Mouse (Mus musculus): ENCODE measurements around the gene Gm17387.

Gm17387 gene

GRCm38 (mm10) chr7:141028831-141029230 lies at the start of gene Gm17387:
TSS of gene Gm17387 (plus strand) at chr7:141029131.
- no peak for DNase-seq

- no peak for DNase-seq
These were observed 47.2 kb upstream of the Gm17387 start for GRCm38 (mm10) chr7:140981704-140982103.

DNA sequence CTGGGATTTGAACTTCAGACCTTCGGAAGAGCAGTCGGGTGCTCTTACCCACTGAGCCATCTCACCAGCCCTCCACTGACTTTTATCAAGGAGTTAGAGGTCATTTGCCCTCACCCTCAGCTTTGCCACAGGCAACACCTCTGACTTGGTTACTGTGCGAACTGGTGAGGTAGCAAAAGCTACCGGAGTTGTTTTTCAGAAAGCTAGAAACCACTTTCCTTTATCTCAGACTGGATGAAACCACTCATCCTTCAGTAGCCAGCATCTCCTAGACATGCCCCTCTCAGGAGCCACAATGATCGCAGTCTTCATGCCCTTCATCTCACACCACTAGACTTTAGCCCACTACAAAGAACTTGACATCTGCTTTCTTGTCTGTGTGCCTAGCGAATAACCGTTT lies 46.0 kb upstream of the Gm17387 start:
- no peak for DNase-seq

- DNase-seq = no peak
These were observed 41.5 kb upstream of the Gm17387 start for GRCm38 (mm10) chr7:140987182-140988138.

- DNase-seq = no peak
These were observed 39.9 kb upstream of the Gm17387 start for GRCm38 (mm10) chr7:140989022-140989421.

DNA sequence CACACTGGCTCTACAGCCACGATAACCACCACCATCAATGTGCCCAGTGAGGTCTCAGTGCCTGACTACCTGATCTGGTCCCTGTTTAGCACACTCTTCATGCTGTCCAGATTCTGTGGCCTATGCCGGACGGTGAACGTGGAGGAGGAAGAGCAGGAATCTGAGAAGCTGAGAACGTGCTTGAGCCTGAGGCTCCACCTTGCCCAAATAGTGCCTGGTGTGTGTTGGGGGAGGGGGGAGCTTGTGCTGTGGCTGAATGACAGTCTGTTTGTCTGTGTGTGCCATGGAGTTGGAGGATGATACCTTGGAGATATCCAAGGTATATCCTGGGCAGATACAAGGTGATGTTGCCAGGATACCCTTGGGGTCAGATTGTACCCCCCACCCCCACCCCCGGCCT lies 38.7 kb upstream of the Gm17387 start:
- DNase-seq = no peak

- DNase-seq = no peak
These were observed 38.3 kb upstream of the Gm17387 start for GRCm38 (mm10) chr7:140990622-140991021.

DNA sequence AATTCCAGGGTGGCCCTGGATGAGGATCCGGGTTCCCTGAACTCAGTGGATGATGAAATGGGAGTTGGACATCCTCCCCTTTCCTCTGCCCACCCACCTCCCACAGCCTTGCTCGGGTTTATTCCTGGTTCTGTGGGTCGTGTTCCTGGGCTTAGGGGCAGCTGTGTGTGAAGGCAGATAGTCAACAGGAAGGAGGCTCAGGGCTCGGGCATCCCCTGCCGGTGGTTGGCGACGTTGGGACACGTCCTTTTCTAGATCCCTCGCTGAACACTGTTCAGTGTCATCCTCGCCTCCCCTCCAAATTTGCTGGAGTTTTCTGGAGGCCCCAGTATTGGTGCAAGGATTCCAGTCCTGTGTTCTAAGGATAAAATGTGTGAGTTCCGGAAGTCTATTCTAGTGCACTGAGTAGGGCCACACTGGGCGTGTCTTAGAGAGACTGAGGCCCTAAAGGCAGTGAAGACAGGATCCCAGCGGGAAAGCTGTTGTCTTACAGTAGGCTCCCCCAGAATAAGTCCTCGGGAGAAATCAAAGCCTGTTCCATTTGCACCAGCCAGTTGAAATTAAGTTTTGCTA lies 37.7 kb upstream of the Gm17387 start:
- DNase-seq = no peak

GRCm38 (mm10) chr7:140997817-140998216 lies 31.1 kb upstream of the Gm17387 start:
- no peak for DNase-seq

DNA sequence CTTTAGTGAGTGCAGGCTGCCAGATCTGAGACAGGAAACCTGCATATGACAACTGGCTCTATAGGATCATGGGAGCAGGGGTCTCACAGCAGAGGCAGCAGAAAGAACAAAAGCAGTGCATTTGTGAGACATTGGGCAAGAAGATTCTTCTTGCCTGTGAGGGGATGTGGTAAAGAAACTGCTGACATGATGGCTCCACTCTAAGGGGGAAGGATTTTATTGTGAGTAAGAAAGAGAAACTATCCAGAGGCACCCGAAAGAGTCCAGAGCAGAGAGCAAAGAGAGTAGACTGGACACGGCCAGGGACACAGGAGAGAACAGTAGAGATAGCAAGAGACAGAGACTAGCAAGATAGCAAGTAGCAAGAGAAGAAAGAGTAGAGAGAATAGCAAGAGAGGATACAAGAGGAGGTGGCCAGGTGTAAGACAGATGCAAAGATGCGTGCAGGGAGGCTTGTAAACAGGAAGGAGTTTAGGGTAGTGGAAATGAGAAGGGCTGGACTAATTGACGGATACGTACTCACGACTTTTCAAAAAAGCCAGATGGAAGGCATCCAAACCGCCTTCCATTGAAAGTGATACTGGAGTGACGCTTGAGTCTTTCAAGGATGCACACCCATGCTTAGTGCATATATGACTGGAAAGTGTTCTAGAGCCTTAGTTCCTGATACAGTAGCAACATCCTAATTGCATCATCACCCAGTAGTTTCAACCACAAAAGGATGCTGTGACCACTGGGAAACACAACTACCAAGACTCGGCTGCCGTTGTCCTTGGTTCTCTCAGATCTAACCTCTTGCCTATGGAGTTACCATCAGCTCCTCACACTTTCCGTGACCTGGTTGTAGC lies 29.9 kb upstream of the Gm17387 start:
- no peak for DNase-seq

- DNase-seq = no peak
These were observed 27.8 kb upstream of the Gm17387 start for GRCm38 (mm10) chr7:141000881-141001708.

DNA sequence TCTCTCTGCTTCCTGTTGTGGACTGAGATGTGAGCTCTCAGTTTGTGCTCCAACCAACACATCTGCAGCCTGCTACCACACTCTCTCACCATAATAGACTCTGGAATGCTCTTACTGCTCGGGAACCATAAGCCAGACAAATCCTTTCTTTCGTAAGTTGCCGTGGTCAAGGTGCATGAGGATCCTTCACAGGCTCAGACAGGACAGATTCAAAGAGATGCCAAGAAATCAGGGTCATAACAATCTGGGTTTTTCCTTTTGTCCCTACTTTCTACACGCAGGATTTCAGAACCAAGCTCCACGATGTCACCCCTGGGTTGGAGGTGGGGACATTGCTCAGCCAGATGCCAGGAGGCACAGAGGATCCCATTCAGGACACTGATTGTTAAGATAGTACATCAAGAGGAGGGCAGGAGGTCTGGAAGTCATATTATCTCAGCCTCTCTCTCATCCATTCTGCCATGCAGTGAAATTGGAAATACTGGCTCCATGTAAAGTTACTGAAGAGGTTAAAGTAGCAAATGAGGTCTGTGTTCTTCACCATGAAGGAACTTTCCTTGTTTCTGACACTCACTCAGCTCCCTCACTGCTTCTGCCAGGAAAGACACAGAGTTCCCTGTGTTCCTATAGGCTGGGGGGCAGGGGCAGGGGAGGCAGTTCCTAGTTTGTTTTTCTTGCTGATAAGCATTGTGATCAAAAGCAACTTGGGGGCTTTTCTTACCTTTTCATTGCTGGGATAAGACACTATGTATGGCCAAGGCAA lies 25.5 kb upstream of the Gm17387 start:
- no peak for DNase-seq

DNA sequence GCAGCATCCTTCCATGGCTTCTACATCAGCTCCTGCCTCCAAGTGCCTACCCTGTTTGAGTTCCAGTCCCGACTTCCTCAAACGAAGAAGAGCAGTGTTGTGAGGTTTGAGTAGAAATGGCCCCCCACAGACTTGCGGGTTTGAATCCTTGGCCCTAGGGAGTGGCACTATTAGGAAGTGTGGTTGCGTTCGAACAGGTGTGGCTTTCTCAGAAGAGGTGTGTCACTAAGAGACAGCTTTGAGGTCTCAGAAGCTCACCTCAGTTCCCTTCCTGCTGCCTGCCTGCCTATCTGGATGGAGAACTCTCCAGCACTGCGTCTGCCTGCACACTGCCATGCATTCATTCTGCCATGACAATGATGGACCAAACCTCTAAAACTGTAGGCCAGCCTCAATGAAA lies 22.5 kb upstream of the Gm17387 start:
- DNase-seq = no peak

DNA sequence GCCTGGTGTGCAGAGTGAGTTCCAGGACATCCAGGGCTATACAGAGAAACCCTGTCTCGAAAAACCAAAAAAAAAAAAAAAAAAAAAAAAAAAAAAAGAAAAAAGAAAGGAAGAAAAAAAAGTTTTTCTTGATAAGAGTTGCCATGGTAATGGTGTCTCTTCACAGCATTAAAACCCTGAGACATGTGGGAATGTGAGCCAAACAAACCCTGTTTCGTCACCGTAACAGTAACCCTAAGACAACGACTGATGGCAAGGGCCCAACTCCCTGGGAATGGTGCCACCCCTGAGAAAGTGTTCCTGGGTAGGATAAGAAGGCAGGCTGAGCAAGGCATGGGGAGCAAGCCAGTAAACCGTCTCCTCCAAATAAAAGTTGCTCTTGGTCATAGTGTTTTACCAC lies 22.0 kb upstream of the Gm17387 start:
- DNase-seq = no peak

DNA sequence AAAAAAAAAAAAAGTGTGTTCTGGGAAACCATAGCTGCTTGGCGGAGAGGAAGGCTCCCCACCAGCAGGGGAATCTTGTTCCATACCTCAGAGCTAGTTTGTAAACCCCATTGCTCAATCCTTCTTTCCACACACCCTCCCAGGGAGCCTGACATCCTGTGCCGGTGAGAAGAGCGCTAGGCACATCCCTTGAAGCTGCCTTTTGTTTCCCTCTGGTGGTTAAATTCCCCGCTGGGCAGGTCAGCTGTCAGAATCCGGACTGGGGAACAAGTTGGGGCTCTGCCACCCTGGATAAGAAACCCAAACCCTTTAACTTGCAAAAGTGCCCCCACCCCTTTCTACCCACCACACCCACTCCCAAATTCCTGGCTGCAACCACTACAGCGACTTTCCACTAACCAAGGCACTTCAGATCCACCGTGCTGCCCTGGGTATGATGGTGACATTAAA lies 20.6 kb upstream of the Gm17387 start:
- peak; percentile 40 for DNase-seq

GRCm38 (mm10) chr7:141008938-141009660 lies 19.8 kb upstream of the Gm17387 start:
- peak; percentile 85 for DNase-seq

- no peak for DNase-seq
These were observed 19.3 kb upstream of the Gm17387 start for GRCm38 (mm10) chr7:141009665-141010064.

DNA sequence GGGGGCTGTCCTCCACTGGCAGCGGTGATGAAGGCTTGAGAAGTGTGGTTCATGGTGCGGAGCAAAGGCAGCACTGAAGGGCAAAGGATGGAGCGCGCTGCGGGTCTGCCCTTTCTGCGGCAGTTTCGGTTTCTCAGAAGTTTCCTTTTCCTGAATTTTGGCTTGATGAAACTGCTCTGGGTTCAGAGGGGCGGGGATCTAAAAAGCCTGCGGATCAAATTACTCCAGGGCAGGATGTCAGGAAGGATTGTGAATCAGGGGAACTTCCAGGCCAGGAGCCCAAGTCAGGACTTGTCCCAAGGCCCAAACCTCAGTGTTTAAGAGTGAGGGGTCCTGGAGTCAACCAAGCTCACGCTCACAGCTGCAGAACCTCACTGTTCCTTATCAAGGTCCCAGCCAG lies 18.3 kb upstream of the Gm17387 start, which contains the start of gene Ifitm3:
TSS of gene Ifitm3 (minus strand) at position 178 of the 400 bp plus-strand sequence.
- DNase-seq = peak; percentile 71

DNA sequence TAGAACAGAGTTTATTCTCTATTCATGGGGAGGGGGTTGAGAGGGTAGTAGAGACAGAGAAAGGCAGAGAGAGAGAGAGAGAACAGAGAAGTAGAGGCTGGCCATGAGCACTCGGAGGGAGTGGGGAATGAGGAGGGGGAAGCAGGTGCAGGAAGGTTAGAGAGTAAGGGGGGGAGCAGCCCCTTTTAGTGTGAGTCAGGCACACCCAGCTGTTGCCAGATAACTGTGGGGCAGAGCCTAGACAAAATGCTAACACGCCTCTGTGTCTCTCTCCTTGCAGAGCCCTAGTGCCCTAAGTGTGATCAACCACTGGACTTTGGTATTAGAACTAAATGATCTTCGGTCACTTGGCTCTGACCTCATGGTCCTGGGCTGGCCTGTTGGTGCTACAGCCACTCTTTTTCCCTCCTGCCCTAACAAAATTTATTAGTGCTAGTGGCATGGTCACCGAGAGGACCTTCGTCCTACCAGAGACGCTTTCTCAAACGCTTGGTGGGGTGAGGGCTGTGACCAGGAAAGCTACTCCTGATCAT lies 17.6 kb upstream of the Gm17387 start:
- DNase-seq = peak; percentile 31
